Mouse (Mus musculus) adrenal gland, postnatal 36 days (tissue): Measurements from ENCODE around the gene Taf6l. TPM values are rescaled to one million over a fixed set of nuclear protein-coding genes. Genes with fewer than 3 reads are reported as not detected.
A peak's percentile ranks its signal among the peaks of the same experiment; 100 is the strongest.

Experiments used
- DNase-seq, 2 experiments: peaks; one replicate each; pipeline ENCODE4 v3.0.0; 2021; ENCODE audit warnings: mixed read lengths in 1 of 2
- total RNA-seq, 2 experiments: library from RNA; stranded (reverse); gene quantifications; 2 replicates each; pipeline ENCODE4 v1.2.3; 2021

Gene Taf6l
- total RNA-seq, 2 experiments from 2014 or later = 11.2 to 16.7 TPM

- DNase-seq = no peak
These were observed 4.0 kb upstream of the Taf6l start for GRCm38 (mm10) chr19:8790171-8790570.

DNA sequence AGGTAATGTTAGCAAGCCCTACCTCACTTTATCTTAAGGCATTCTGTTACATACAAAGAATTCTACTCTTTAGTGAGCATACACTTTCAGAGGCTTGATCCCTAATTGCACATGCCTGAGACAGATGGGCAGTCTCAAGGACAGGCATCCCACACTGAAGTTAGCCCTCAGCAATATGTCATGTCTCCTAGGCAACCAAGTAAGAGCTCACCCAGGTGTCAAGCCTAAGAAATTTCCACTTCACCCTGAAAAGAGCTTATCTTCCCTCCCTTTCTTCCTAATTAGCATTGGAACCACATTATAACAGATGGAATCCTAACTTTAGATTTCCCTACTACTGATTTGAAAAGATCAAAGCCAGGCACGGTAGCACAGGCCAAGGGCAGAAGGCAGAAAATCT, 3.0 kb upstream of the Taf6l start:
- DNase-seq = no peak

DNA sequence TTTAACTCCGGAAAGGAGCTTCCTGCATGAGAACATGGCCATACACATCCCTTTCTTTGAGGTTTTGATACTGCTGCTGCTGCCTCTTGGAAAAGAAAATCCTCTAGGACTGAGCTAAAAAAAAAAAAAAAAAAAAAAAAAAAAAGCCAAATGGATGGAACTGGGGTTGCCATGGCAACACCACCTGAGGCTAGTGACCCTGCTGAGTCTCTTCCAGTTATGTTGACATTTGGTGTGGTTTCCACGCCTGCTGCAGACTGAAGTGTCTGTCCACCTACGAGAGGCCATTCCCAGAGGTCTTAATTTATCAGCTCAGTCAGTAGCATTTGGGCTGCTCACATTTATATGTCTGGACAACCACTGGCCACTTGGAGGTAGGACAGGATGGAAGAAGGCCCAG, 2.3 kb upstream of the Taf6l start:
- DNase-seq = no peak

DNA sequence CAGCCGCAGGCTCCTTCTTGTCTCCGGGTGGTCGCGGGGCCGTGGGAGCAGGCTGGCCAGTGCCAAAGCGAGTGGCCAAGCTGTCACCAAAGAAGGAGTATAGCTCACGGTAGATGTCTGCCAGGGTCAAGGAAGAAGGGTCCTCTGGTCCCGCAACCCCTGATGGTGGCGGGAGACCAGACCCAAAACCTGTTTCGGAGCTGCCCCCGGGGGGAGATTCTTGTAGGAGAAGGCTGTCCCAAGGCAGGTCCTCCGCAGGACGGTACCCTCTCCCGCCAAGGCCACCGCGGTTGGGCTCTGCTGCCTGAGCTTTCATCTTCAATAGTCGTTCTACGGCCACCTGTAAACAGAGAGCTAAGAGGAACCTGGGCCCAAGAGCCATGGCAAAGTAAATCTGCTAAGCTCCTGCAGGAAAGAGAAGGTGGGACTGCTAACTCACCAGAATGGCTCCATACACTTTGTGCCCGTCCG, 11.2 kb downstream of the Taf6l start:
- peak; percentile 48 to 64 for DNase-seq

DNA sequence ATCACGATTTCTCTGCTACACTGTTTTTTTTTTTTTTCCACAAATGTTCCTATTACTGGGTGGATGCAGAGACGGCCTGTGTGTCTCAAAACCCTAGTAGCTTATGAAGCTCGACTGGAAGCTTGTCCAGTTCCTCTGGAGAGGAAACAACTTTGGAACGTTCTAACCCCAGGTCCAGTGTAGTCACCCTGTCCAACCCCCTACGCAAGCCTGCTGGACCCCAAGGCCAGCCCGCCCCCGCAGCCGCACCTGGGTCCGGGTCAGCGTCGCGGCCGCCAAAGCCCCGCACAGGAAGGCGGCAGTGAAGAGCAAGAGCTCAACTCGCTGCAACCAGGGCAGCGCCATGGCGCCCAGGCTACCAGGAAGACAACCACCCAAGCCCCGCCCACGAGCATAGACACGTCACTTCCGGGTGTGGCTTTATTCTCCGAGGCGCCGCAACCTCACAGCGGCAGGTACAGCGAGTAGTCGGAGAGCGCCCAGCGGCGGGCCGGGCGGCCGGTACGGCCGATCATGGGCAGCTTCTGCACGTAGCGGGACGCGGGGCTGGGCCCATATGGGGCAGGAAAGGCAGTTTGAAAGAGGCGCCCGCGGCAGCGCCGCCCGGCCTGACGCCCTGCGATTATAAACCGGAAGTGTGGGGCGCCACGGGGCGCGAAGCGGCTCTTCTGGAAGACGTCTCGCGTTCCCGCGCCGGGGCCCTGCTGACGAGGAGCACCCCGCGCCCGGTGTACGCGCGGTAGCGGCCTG, 12.0 kb downstream of the Taf6l start, which contains the start of gene Tmem179b:
Gene Tmem179b, minus strand, starts transcription at position 382 of the 750 bp plus-strand sequence.
- peak; percentile 97 for DNase-seq

DNA sequence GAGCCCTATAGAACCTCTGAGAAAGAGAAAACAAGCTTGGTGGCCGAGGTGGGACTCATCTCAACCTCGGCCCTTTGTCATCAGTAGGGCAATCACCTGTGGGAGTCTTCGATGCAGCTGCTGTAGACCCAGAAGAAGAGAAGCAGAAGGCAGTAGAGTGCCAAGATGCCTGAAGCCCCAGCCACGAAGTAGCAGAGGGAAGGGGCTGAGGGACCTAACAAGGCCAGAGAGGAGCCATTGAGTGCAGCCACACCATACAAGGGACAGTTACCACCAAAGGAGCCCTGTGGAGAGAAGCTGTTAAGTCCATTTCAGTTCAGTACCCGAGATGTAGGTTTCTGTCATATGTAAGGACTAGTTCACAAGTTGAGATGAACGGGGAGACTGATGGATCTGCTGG, 12.8 kb downstream of the Taf6l start:
- DNase-seq = no peak

DNA sequence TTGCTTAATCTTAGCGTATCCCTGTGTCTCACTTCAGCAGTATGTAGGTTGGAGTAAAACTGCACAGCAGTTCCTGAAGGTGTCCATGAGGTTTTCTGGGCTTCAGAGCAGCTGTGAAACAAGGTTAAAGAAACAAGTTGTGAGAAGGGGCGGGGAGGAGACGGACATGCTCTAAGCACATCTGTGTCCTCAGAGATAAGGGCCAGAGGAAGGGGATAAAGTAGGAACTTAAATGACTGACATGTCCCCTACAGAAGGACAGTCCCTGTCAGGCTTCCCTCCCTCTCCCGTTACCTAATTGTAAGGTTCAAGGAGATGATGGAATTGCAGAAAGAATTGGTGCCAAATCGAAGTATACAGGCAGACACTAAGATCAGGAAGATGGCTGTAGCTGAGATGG, 13.2 kb downstream of the Taf6l start:
- no peak for DNase-seq

DNA sequence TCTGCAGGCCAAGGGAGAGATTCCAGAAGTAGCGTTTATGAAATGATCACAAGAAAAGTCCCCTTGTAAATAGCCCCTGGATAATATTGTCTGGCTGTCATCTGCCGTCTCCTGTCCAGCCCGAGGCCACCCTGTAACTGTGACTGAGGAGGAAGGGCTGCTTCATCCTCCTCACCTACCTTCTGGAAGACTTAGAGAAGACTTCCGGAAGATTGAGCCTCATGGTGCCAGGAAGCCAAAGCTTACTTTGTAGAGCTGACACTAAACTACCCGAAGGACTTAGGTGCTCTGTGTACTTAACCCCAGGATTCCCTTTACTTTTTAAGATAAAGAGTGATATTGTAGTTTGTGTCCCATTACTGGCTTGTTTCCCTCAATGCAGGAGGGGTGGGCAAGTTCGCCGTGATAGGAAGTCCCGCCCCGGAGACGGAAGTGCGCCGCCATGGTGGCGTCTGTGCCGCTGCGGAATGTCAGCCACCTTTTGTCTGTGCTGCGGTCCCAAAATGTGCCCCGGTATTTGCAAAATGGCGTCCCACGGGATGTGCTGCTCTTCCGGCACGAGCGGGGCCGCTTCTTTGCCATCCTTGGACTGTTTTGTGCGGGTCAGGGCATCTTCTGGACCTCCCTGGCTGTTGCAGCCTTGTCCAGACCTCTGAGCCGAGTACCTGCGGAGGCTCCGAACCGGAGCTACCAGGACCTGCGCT, 15.5 kb downstream of the Taf6l start, which contains the start of gene Tmem223:
Gene Tmem223, plus strand, starts transcription at position 430 of the 704 bp plus-strand sequence.
- DNase-seq = peak; percentile 88 to 92

GRCm38 (mm10) chr19:8765562-8765961, 20.7 kb downstream of the Taf6l start:
- DNase-seq = no peak

DNA sequence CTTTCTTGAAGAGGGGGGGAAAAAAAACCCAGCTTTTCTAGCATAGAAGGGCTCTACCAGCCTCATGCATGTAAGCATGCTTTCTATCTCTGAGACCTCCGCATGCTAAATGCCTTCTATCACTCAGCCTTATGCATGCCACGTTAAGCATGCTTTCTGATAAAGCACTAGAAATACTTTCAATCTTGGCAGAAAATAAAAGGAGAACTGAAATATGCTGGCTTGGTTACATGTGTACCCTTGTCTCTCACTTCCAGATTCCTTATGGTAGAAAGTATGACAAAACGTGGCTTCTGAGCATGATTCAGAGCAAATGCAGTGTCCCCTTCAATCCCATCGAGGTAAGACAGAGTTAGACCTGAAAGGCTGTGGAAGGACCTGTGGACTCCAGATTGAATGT, 22.9 kb downstream of the Taf6l start:
- DNase-seq = no peak

- DNase-seq = no peak
These were observed 25.5 kb downstream of the Taf6l start for GRCm38 (mm10) chr19:8760757-8761156.

- DNase-seq = no peak
These were observed 27.3 kb downstream of the Taf6l start for GRCm38 (mm10) chr19:8758899-8759298.

- no peak for DNase-seq
These were observed 28.7 kb downstream of the Taf6l start for GRCm38 (mm10) chr19:8757471-8757998.

DNA sequence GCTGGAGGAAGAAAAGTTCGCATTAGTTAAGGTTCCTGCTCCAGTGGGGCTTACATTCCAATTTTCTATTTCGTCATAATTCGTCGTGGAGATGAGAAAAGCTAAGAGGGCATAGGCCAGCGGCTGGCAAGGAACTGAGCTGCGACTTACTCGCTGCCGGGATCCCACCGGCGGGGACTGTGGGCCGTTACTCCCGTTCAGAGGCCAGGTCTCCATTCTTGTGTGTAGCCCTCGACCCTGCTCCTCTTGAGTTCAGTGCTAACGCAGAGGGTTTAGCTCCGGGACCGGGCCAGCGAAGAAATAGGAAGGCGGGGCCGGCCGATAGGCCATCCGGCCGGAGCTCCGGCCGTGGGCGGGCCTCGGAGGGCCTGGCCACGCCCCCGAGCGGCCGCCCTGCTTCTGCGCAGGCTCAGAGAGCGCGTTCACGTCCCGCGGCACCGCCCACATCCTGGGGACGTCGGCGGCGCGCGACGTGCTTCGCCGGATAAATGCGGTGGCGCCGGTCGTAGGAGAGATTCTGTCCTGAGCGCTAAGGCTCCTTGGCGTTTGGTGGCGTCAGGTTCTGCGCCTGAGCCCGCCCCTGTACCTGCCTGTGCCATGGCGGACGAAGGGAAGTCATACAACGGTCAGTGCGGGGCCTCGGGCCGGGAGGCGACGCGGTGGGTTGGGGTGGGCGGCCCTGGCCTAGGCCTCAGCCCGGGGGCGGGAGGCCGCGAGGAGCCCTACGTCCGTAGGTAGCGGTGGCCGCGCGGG, 29.4 kb downstream of the Taf6l start, which contains the start of gene Nxf1:
Gene Nxf1, plus strand, starts transcription at position 439 of the 753 bp plus-strand sequence.
- DNase-seq = peak; percentile 97

GRCm38 (mm10) chr19:8755652-8756051, 30.6 kb downstream of the Taf6l start:
- DNase-seq = no peak

GRCm38 (mm10) chr19:8747368-8747767, 38.8 kb downstream of the Taf6l start:
- peak in 1 of 2 experiments; percentile 27 for DNase-seq

DNA sequence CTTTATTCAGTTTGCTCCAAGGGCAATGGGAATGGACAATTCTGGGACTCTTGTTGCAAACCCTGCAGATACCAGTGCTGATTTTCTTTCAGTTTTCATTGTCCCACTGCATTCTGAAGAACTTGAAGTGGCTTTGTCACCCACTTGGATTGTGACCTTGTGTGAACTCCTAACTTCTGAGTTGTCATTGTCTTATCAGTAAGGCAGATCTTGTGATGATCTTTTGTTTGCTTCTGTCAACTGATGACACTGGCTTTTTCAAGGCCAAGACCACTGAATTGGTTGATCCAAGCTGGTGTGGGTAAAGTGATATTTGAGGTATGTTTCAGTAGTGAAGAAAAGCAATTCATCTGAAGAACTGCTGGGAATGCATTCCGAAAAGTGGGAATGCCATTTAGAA, 40.8 kb downstream of the Taf6l start:
- no peak for DNase-seq

GRCm38 (mm10) chr19:8742176-8742575, 44.0 kb downstream of the Taf6l start:
- DNase-seq = peak in 1 of 2 experiments; percentile 14

GRCm38 (mm10) chr19:8741243-8741869, 44.9 kb downstream of the Taf6l start, which contains the start of gene Stx5a:
Gene Stx5a, plus strand, starts transcription at chr19:8741413.
- peak; percentile 96 to 97 for DNase-seq

- DNase-seq = no peak
These were observed 45.6 kb downstream of the Taf6l start, which contains the start of gene 1700092M07Rik for GRCm38 (mm10) chr19:8740603-8741002. Gene 1700092M07Rik, plus strand, starts transcription at chr19:8740718.

DNA sequence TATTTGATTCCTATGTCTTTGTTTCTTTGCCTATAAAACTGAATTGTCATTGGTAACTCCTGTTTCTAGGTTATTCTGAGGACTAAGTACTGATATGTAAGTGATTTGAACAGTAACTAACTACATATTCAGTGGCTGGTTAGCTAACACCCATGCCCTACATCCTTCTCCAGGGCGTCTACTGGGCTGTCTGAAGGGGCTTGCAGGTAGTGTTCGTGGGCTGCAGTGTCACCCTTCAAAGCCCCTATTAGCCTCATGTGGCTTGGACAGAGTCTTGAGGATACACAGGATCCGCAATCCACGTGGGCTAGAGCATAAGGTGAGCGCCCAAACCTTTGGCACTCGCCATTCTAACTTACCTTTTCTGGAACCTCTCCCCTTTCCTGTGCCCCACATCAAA, 46.6 kb downstream of the Taf6l start:
- no peak for DNase-seq
